Mouse (Mus musculus): ENCODE data around the gene Cpox. TPM values are rescaled to one million over a fixed set of nuclear protein-coding genes. Genes with fewer than 3 reads are reported as not detected.

The Cpox gene
- polyA plus RNA-seq, 1 experiment: 29.8 TPM

- no peaks in the 10 kb centered on the region for H3K27me3 ChIP-seq (replicated peaks; ENCODE audit: control insufficient read depth, insufficient read depth, low read length)
- peaks cover 5% of the 10 kb centered on the region for H3K4me1 ChIP-seq (ENCODE audit: control insufficient read depth, insufficient read depth, low read length)
- no peak overlapping the region for H3K4me3 ChIP-seq (ENCODE audit: insufficient read depth, low read depth, low read length)
- no peak for DNase-seq
- no peak overlapping the region for H3K27ac ChIP-seq (ENCODE audit: insufficient read depth, low read depth, low read length)
- 82% methylated on average over 4 of the region's 4 CpGs for WGBS
- TF ChIP-seq CTCF (conservative IDR thresholded peaks at IDR 0.05; ENCODE audit: insufficient read depth, insufficient read length, low read depth, low read length) (no peak), POLR2A (IDR thresholded peaks at IDR 0.05; ENCODE audit: low read depth, low read length) (no peak)
- no peaks in the 10 kb centered on the region for H3K36me3 ChIP-seq (ENCODE audit: control insufficient read depth, insufficient read depth, low read length)
Observed at GRCm38 (mm10) chr16:58707276-58707905, 37.3 kb downstream of the Cpox start.

- Histone ChIP-seq H3K27ac (ENCODE audit: insufficient read depth, low read depth, low read length) (no peak overlapping the region), H3K27me3 (replicated peaks; ENCODE audit: control insufficient read depth, insufficient read depth, low read length) (no peaks in the 10 kb centered on the region), H3K4me3 (ENCODE audit: insufficient read depth, low read depth, low read length) (no peak overlapping the region), H3K4me1 (ENCODE audit: control insufficient read depth, insufficient read depth, low read length) (no peaks in the 10 kb centered on the region), H3K36me3 (ENCODE audit: control insufficient read depth, insufficient read depth, low read length) (no peaks in the 10 kb centered on the region)
- WGBS: 81% methylated on average over 3 of the region's 3 CpGs
- TF ChIP-seq POLR2A (IDR thresholded peaks at IDR 0.05; ENCODE audit: low read depth, low read length) (no peak), CTCF (conservative IDR thresholded peaks at IDR 0.05; ENCODE audit: insufficient read depth, insufficient read length, low read depth, low read length) (no peak)
- no peak for DNase-seq
Observed at GRCm38 (mm10) chr16:58708601-58709475, 38.7 kb downstream of the Cpox start.

- Histone ChIP-seq H3K4me3 (ENCODE audit: insufficient read depth, low read depth, low read length) (no peak overlapping the region), H3K36me3 (ENCODE audit: control insufficient read depth, insufficient read depth, low read length) (no peaks in the 10 kb centered on the region), H3K27me3 (replicated peaks; ENCODE audit: control insufficient read depth, insufficient read depth, low read length) (no peaks in the 10 kb centered on the region), H3K4me1 (ENCODE audit: control insufficient read depth, insufficient read depth, low read length) (no peaks in the 10 kb centered on the region), H3K27ac (ENCODE audit: insufficient read depth, low read depth, low read length) (no peak overlapping the region)
- no peak for TF ChIP-seq CTCF (conservative IDR thresholded peaks at IDR 0.05; ENCODE audit: insufficient read depth, insufficient read length, low read depth, low read length)
- no peak for TF ChIP-seq POLR2A (IDR thresholded peaks at IDR 0.05; ENCODE audit: low read depth, low read length)
- no peak for DNase-seq
- WGBS: 90% methylated on average over 4 of the region's 4 CpGs
Observed at GRCm38 (mm10) chr16:58709536-58709935, 39.4 kb downstream of the Cpox start.

- Histone ChIP-seq H3K36me3 (ENCODE audit: control insufficient read depth, insufficient read depth, low read length) (no peaks in the 10 kb centered on the region), H3K4me1 (ENCODE audit: control insufficient read depth, insufficient read depth, low read length) (no peaks in the 10 kb centered on the region), H3K27ac (ENCODE audit: insufficient read depth, low read depth, low read length) (no peak overlapping the region), H3K27me3 (replicated peaks; ENCODE audit: control insufficient read depth, insufficient read depth, low read length) (no peaks in the 10 kb centered on the region), H3K4me3 (ENCODE audit: insufficient read depth, low read depth, low read length) (no peak overlapping the region)
- DNase-seq: peak; percentile 12
- no peak for TF ChIP-seq CTCF (conservative IDR thresholded peaks at IDR 0.05; ENCODE audit: insufficient read depth, insufficient read length, low read depth, low read length)
- no peak for TF ChIP-seq POLR2A (IDR thresholded peaks at IDR 0.05; ENCODE audit: low read depth, low read length)
- 68% methylated on average over 8 of the region's 8 CpGs for WGBS
Observed at GRCm38 (mm10) chr16:58712221-58712620, 42.1 kb downstream of the Cpox start.

- WGBS: 94% methylated on average over 1 of the region's 1 CpGs
- Histone ChIP-seq H3K4me3 (ENCODE audit: insufficient read depth, low read depth, low read length) (no peak overlapping the region), H3K36me3 (ENCODE audit: control insufficient read depth, insufficient read depth, low read length) (no peaks in the 10 kb centered on the region), H3K27ac (ENCODE audit: insufficient read depth, low read depth, low read length) (no peak overlapping the region), H3K4me1 (ENCODE audit: control insufficient read depth, insufficient read depth, low read length) (no peaks in the 10 kb centered on the region), H3K27me3 (replicated peaks; ENCODE audit: control insufficient read depth, insufficient read depth, low read length) (no peaks in the 10 kb centered on the region)
- TF ChIP-seq POLR2A (IDR thresholded peaks at IDR 0.05; ENCODE audit: low read depth, low read length): no peak
- no peak for TF ChIP-seq CTCF (conservative IDR thresholded peaks at IDR 0.05; ENCODE audit: insufficient read depth, insufficient read length, low read depth, low read length)
- no peak for DNase-seq
Observed at GRCm38 (mm10) chr16:58713128-58713527, 43.0 kb downstream of the Cpox start.

GRCm38 (mm10) chr16:58715018-58715417 lies 44.9 kb downstream of the Cpox start:
- DNase-seq: no peak
- Histone ChIP-seq H3K4me1 (ENCODE audit: control insufficient read depth, insufficient read depth, low read length) (no peaks in the 10 kb centered on the region), H3K4me3 (ENCODE audit: insufficient read depth, low read depth, low read length) (no peak overlapping the region), H3K27ac (ENCODE audit: insufficient read depth, low read depth, low read length) (no peak overlapping the region), H3K36me3 (ENCODE audit: control insufficient read depth, insufficient read depth, low read length) (no peaks in the 10 kb centered on the region), H3K27me3 (replicated peaks; ENCODE audit: control insufficient read depth, insufficient read depth, low read length) (no peaks in the 10 kb centered on the region)
- TF ChIP-seq CTCF (conservative IDR thresholded peaks at IDR 0.05; ENCODE audit: insufficient read depth, insufficient read length, low read depth, low read length) (no peak), POLR2A (IDR thresholded peaks at IDR 0.05; ENCODE audit: low read depth, low read length) (no peak)
- 80% methylated on average over 4 of the region's 4 CpGs for WGBS

- TF ChIP-seq POLR2A (IDR thresholded peaks at IDR 0.05; ENCODE audit: low read depth, low read length): no peak
- TF ChIP-seq CTCF (conservative IDR thresholded peaks at IDR 0.05; ENCODE audit: insufficient read depth, insufficient read length, low read depth, low read length): no peak
- DNase-seq: no peak
- Histone ChIP-seq H3K36me3 (ENCODE audit: control insufficient read depth, insufficient read depth, low read length) (no peaks in the 10 kb centered on the region), H3K27ac (ENCODE audit: insufficient read depth, low read depth, low read length) (no peak within 1 kb of the TSS), H3K4me1 (ENCODE audit: control insufficient read depth, insufficient read depth, low read length) (no peaks in the 10 kb centered on the region), H3K4me3 (ENCODE audit: insufficient read depth, low read depth, low read length) (no peak within 1 kb of the TSS), H3K27me3 (replicated peaks; ENCODE audit: control insufficient read depth, insufficient read depth, low read length) (no peaks in the 10 kb centered on the region)
- 92% methylated on average over 7 of the region's 7 CpGs for WGBS
Observed at GRCm38 (mm10) chr16:58718666-58719120, 48.6 kb downstream of the Cpox start, which contains the start of gene Gpr15. Gpr15 (minus strand) TSS chr16:58719070.
